Mouse (Mus musculus): ENCODE measurements around the gene Fchsd2. TPM values are rescaled to one million over a fixed set of nuclear protein-coding genes. Genes with fewer than 3 reads are reported as not detected.

The Fchsd2 gene
- polyA plus RNA-seq, 2 experiments = 3.1 to 3.3 TPM

- no peak overlapping the region for H3K4me3 ChIP-seq (ENCODE audit: insufficient read depth in 1 of 2, low read depth in 2 of 2, low read length in 2 of 2)
- no peaks in the 10 kb centered on the region for H3K9me3 ChIP-seq (ENCODE audit: control insufficient read depth, low read length)
- ATAC-seq (ENCODE audit: insufficient read depth) (peak; percentile 35; the same call in 1 of the 2 replicates), DNase-seq (ENCODE audit: low read depth in 3 of 3, low spot score in 3 of 3) (peak in 1 of 3 experiments; percentile 17)
- no peak overlapping the region for H3K4me2 ChIP-seq (ENCODE audit: low read depth)
- H3K36me3 ChIP-seq (replicated peaks; ENCODE audit: control insufficient read depth, insufficient read depth, low read depth) = no peaks in the 10 kb centered on the region
- TF ChIP-seq EP300 (IDR thresholded peaks at IDR 0.05; ENCODE audit: low read depth) (no peak), CTCF (IDR thresholded peaks at IDR 0.05; ENCODE audit: low read depth) (no peak)
- WGBS (ENCODE audit: insufficient replicate concordance) = 49% methylated on average over 2 of the region's 2 CpGs
- no peak overlapping the region for H3K9ac ChIP-seq (replicated peaks)
- no peak overlapping the region for H3K27ac ChIP-seq
- H3K4me1 ChIP-seq (replicated peaks; ENCODE audit: control insufficient read depth in 2 of 2, insufficient read depth in 2 of 2, low read length in 1 of 2) = peaks cover 2 to 8% of the 10 kb centered on the region in 2 experiments; a peak in 3 of 4 replicates
- no peaks in the 10 kb centered on the region for H3K27me3 ChIP-seq (ENCODE audit: control insufficient read depth, insufficient read depth, low read length)
Observed at GRCm38 (mm10) chr7:101133591-101133990, 40.9 kb downstream of the Fchsd2 start.

GRCm38 (mm10) chr7:101134117-101134516 lies 41.5 kb downstream of the Fchsd2 start:
- Histone ChIP-seq H3K4me3 (ENCODE audit: insufficient read depth in 1 of 2, low read depth in 2 of 2, low read length in 2 of 2) (no peak overlapping the region), H3K27ac (no peak overlapping the region), H3K27me3 (ENCODE audit: control insufficient read depth, insufficient read depth, low read length) (no peaks in the 10 kb centered on the region), H3K36me3 (replicated peaks; ENCODE audit: control insufficient read depth, insufficient read depth, low read depth) (no peaks in the 10 kb centered on the region), H3K9me3 (ENCODE audit: control insufficient read depth, low read length) (no peaks in the 10 kb centered on the region), H3K4me1 (replicated peaks; ENCODE audit: control insufficient read depth in 2 of 2, insufficient read depth in 2 of 2, low read length in 1 of 2) (peaks cover 2 to 8% of the 10 kb centered on the region in 2 experiments; a peak in 3 of 4 replicates), H3K4me2 (ENCODE audit: low read depth) (no peak overlapping the region), H3K9ac (replicated peaks) (no peak overlapping the region)
- TF ChIP-seq EP300 (IDR thresholded peaks at IDR 0.05; ENCODE audit: low read depth) (no peak), CTCF (IDR thresholded peaks at IDR 0.05; ENCODE audit: low read depth) (no peak)
- ATAC-seq (ENCODE audit: insufficient read depth) (peak; percentile 53; the same call in 1 of the 2 replicates), DNase-seq (ENCODE audit: low read depth in 3 of 3, low spot score in 3 of 3) (peak in 1 of 3 experiments; percentile 16)
- 33% methylated on average over 2 of the region's 2 CpGs for WGBS (ENCODE audit: insufficient replicate concordance)

GRCm38 (mm10) chr7:101138819-101139218 lies 46.2 kb downstream of the Fchsd2 start:
- WGBS (ENCODE audit: insufficient replicate concordance) = 8% methylated on average over 1 of the region's 1 CpGs
- H3K27me3 ChIP-seq (ENCODE audit: control insufficient read depth, insufficient read depth, low read length) = no peaks in the 10 kb centered on the region
- H3K27ac ChIP-seq = no peak overlapping the region
- peaks cover 2 to 6% of the 10 kb centered on the region in 2 experiments; a peak in 2 of 4 replicates for H3K4me1 ChIP-seq (replicated peaks; ENCODE audit: control insufficient read depth in 2 of 2, insufficient read depth in 2 of 2, low read length in 1 of 2)
- H3K36me3 ChIP-seq (replicated peaks; ENCODE audit: control insufficient read depth, insufficient read depth, low read depth) = no peaks in the 10 kb centered on the region
- no peaks in the 10 kb centered on the region for H3K9me3 ChIP-seq (ENCODE audit: control insufficient read depth, low read length)
- TF ChIP-seq CTCF (IDR thresholded peaks at IDR 0.05; ENCODE audit: low read depth) (no peak), EP300 (IDR thresholded peaks at IDR 0.05; ENCODE audit: low read depth) (no peak)
- no peak overlapping the region for H3K9ac ChIP-seq (replicated peaks)
- no peak overlapping the region for H3K4me3 ChIP-seq (ENCODE audit: insufficient read depth in 1 of 2, low read depth in 2 of 2, low read length in 2 of 2)
- DNase-seq (ENCODE audit: low read depth in 3 of 3, low spot score in 3 of 3) = no peak
- no peak for ATAC-seq (ENCODE audit: insufficient read depth)
- no peak overlapping the region for H3K4me2 ChIP-seq (ENCODE audit: low read depth)

- Histone ChIP-seq H3K4me3 (ENCODE audit: insufficient read depth in 1 of 2, low read depth in 2 of 2, low read length in 2 of 2) (no peak overlapping the region), H3K4me1 (replicated peaks; ENCODE audit: control insufficient read depth in 2 of 2, insufficient read depth in 2 of 2, low read length in 1 of 2) (no peaks in the 10 kb centered on the region), H3K9ac (replicated peaks) (no peak overlapping the region), H3K36me3 (replicated peaks; ENCODE audit: control insufficient read depth, insufficient read depth, low read depth) (no peaks in the 10 kb centered on the region), H3K27me3 (ENCODE audit: control insufficient read depth, insufficient read depth, low read length) (no peaks in the 10 kb centered on the region), H3K27ac (no peak overlapping the region), H3K9me3 (ENCODE audit: control insufficient read depth, low read length) (no peaks in the 10 kb centered on the region), H3K4me2 (ENCODE audit: low read depth) (no peak overlapping the region)
- TF ChIP-seq EP300 (IDR thresholded peaks at IDR 0.05; ENCODE audit: low read depth) (no peak), CTCF (IDR thresholded peaks at IDR 0.05; ENCODE audit: low read depth) (no peak)
- no peak for DNase-seq (ENCODE audit: low read depth in 3 of 3, low spot score in 3 of 3)
- no peak for ATAC-seq (ENCODE audit: insufficient read depth)
- 41% methylated on average over 2 of the region's 2 CpGs for WGBS (ENCODE audit: insufficient replicate concordance)
Observed at GRCm38 (mm10) chr7:101142907-101143306, 50.2 kb downstream of the Fchsd2 start.

- H3K9me3 ChIP-seq (ENCODE audit: control insufficient read depth, low read length) = no peaks in the 10 kb centered on the region
- H3K4me1 ChIP-seq (replicated peaks; ENCODE audit: control insufficient read depth in 2 of 2, insufficient read depth in 2 of 2, low read length in 1 of 2) = no peaks in the 10 kb centered on the region
- no peaks in the 10 kb centered on the region for H3K27me3 ChIP-seq (ENCODE audit: control insufficient read depth, insufficient read depth, low read length)
- ATAC-seq (ENCODE audit: insufficient read depth) (no peak), DNase-seq (ENCODE audit: low read depth in 3 of 3, low spot score in 3 of 3) (no peak)
- H3K4me2 ChIP-seq (ENCODE audit: low read depth) = no peak overlapping the region
- no peak overlapping the region for H3K4me3 ChIP-seq (ENCODE audit: insufficient read depth in 1 of 2, low read depth in 2 of 2, low read length in 2 of 2)
- WGBS (ENCODE audit: insufficient replicate concordance) = 65% methylated on average over 2 of the region's 2 CpGs
- TF ChIP-seq EP300 (IDR thresholded peaks at IDR 0.05; ENCODE audit: low read depth) (no peak), CTCF (IDR thresholded peaks at IDR 0.05; ENCODE audit: low read depth) (no peak)
- no peak overlapping the region for H3K9ac ChIP-seq (replicated peaks)
- no peaks in the 10 kb centered on the region for H3K36me3 ChIP-seq (replicated peaks; ENCODE audit: control insufficient read depth, insufficient read depth, low read depth)
- no peak overlapping the region for H3K27ac ChIP-seq
Observed at GRCm38 (mm10) chr7:101144222-101144621, 51.6 kb downstream of the Fchsd2 start.
